Mouse (Mus musculus): ENCODE measurements around the gene CK137956. TPM values are rescaled to one million over a fixed set of nuclear protein-coding genes. Genes with fewer than 3 reads are reported as not detected.

Gene CK137956
- polyA plus RNA-seq, 1 experiment from 2014 or later: not detected

DNA sequence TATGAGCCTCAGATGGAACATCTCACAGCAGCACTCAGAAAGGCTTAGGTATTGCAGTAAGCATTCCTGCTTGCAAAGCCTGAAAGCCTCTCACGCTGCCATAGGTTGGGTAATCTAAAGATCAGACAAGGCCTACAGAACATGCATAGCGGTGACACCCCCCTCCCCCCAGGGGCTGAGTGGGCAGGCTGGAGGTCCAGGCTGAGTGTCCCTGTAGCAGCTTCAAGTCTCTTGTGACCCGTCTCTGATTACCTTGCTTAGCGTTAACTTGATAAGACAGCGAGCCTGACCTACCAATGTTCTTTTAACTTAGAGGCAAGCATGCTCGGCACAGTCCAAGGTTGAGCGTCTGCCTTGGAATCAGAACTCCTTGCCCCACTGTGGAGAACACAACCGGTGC, 91.8 kb downstream of the CK137956 start:
- Histone ChIP-seq H3K27me3 (ENCODE audit: low read depth, poor library complexity, severe bottlenecking) (no peaks in the 10 kb centered on the region), H3K4me1 (no peaks in the 10 kb centered on the region), H3K4me3 (no peak overlapping the region), H3K36me3 (no peaks in the 10 kb centered on the region), H3K9me3 (replicated peaks) (no peaks in the 10 kb centered on the region), H3K27ac (no peak overlapping the region)
- WGBS: 94% methylated on average over 8 of the region's 8 CpGs
- DNase-seq (ENCODE audit: low spot score): no peak

Other genes starting within 250 kb of the CK137956 start
- gene Csmd2, start 16.9 kb upstream of the CK137956 start, polyA plus RNA-seq (2016; fragmentation: Nextera tagmentation; extraction: Ambion mirVana): 0.03 TPM in 1 of 2 replicates, not detected in the other